Mouse (Mus musculus) right cerebral cortex, adult 2 months (tissue): ENCODE results near the gene Wdr91.
A peak's percentile ranks its signal among the peaks of the same experiment; 100 is the strongest.

ENCODE experiments used
- DNase-seq, 2 experiments: peaks; one replicate each; pipeline ENCODE4 v3.0.0; 2021 to 2022; ENCODE audit warnings: low spot score in 2 of 2

The Wdr91 gene

GRCm38 (mm10) chr6:34862791-34863403 lies 47.8 kb downstream of the Wdr91 start, which contains the start of gene Tmem140:
TSS of gene Tmem140 (plus strand) at chr6:34863146.
- no peak for DNase-seq

DNA sequence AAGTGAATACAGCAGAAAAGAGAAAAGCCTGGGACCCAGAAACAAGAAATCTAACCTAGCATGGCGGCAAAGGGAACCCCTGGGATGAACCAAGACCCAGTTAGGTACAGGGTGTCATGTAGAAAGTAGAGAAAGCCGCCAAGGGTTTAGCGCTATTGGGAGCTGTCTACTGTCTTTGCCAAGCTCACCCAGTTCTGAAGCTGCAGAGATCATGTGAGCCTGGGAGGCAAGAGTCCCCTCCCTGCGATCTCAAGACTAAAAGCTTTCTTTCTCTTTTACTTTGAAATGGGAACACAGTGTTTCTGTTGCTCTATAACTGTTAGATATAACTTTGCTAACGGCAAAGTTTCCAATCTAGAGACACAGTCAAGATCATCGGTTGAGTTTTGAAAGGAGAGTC lies 48.3 kb downstream of the Wdr91 start:
- DNase-seq = no peak

GRCm38 (mm10) chr6:34861546-34862053 lies 49.1 kb downstream of the Wdr91 start:
- DNase-seq = no peak

DNA sequence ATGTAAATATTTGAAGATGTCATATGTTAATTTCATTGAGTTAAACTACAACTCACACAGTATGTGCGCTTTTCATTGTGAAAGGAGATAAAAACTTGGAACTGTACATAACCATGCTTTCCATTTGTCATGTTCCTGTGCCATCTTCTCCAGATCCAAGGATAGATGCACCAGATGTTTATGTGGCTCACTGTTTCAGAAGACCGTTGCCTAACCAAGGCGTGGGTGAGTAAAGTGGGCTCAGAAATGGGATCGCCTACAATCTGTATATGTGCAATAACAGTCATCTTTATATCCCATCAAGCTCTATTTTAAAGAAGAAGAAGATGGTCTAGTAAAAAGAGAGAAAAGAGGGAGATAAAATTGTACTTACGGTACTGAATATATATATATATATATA lies 78.3 kb downstream of the Wdr91 start:
- peak; percentile 33 to 39 for DNase-seq
